Mouse (Mus musculus) lung, adult 18-20 months (tissue): ENCODE results near the gene Olfr721-ps1.

ENCODE experiments used
- DNase-seq, 2 experiments: peaks; one replicate each; pipeline ENCODE4 v3.0.0; 2022; ENCODE audit warnings: mixed read lengths in 2 of 2

Olfr721-ps1 gene

GRCm38 (mm10) chr14:14400998-14401397, at the start of gene Olfr721-ps1:
Gene Olfr721-ps1, plus strand, starts transcription at chr14:14401298.
- DNase-seq = no peak

- no peak for DNase-seq
Observed at GRCm38 (mm10) chr14:14351721-14352590, 49.1 kb upstream of the Olfr721-ps1 start.

- DNase-seq = no peak
Observed at GRCm38 (mm10) chr14:14352606-14353005, 48.5 kb upstream of the Olfr721-ps1 start.

- no peak for DNase-seq
Observed at GRCm38 (mm10) chr14:14353081-14353732, 47.9 kb upstream of the Olfr721-ps1 start.

- no peak for DNase-seq
Observed at GRCm38 (mm10) chr14:14353740-14354510, 47.2 kb upstream of the Olfr721-ps1 start.

GRCm38 (mm10) chr14:14354511-14355359, 46.4 kb upstream of the Olfr721-ps1 start:
- no peak for DNase-seq

- DNase-seq = no peak
Observed at GRCm38 (mm10) chr14:14355360-14355646, 45.8 kb upstream of the Olfr721-ps1 start.

- DNase-seq = no peak
Observed at GRCm38 (mm10) chr14:14395535-14395934, 5.6 kb upstream of the Olfr721-ps1 start.

- no peak for DNase-seq
Observed at GRCm38 (mm10) chr14:14436078-14436658, 35.1 kb downstream of the Olfr721-ps1 start.
